Mouse (Mus musculus): Measurements from ENCODE around the gene Tmem145. TPM values are rescaled to one million over a fixed set of nuclear protein-coding genes. Genes with fewer than 3 reads are reported as not detected.
A peak's percentile ranks its signal among the peaks of the same experiment; 100 is the strongest.

Gene Tmem145
- polyA plus RNA-seq, 1 experiment from 2014 or later = 98.1 TPM

DNA sequence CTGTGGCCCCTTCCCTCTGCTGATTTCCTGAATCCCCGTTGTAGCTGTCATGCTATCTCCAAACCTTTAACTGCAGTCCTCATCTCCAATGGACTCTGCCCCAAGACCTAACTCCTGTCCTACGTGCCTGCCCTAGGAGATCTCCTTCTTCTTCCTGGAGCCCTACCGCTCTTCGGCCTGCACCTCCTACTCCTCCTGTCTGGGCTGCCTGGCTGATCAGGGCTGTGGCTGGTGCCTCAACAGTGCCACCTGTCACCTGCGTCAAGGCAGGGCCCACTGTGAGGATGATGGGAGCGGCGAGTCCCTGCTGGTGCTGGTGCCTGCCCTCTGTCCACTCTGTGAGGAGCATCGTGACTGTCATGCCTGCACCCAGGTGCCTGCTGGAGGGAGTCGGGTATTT lies 33.4 kb downstream of the Tmem145 start:
- Histone ChIP-seq H3K4me3 (replicated peaks) (no peak overlapping the region), H3K4me1 (no peaks in the 10 kb centered on the region), H3K27ac (replicated peaks) (no peak overlapping the region), H3K9me3 (replicated peaks) (no peaks in the 10 kb centered on the region), H3K27me3 (replicated peaks) (no peaks in the 10 kb centered on the region), H3K9ac (replicated peaks) (no peak overlapping the region), H3K4me2 (no peak overlapping the region), H3K36me3 (peaks cover 86% of the 10 kb centered on the region)
- no peak for ATAC-seq (ENCODE audit: low FRiP score)
- 88% methylated on average over 9 of the region's 9 CpGs for WGBS

DNA sequence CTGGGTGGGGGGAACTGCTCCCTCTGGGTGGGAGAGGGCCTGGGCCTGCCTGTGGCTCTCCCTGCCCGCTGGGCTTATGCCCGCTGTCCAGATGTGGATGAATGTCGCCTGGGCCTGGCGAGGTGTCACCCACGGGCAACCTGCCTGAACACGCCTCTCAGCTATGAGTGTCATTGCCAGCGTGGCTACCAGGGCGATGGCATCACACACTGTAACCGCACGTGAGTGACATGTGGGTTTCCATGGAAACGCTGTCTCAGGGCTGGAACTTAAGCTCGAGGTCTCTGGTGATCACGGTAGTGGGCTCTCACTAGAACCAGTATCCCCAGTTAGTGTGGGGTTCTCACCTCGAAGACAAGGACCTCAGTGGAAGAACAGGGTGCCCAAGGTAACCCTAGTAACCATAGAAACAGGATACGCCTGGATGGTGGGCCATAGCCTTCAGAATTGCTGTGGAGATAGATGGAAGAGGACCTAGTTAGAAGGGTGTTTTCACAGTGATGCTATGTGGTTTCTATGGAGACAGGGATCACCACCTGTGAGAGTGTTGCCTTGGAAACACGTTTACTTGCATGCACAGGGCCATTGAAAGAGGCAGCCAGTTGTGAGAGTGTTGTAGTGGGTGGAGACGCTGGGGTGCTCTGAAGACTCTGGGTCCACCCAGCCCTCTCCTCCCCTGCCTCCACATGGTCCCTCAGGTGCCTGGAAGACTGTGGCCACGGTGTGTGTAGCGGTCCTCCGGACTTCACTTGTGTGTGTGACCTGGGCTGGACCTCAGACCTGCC lies 35.3 kb downstream of the Tmem145 start:
- Histone ChIP-seq H3K4me3 (replicated peaks) (no peak overlapping the region), H3K27ac (replicated peaks) (no peak overlapping the region), H3K9ac (replicated peaks) (0 out of 2 replicates have a peak overlapping the region, but pooled peaks have one; percentile 1), H3K9me3 (replicated peaks) (no peaks in the 10 kb centered on the region), H3K36me3 (peaks cover 82% of the 10 kb centered on the region), H3K4me2 (no peak overlapping the region), H3K27me3 (replicated peaks) (no peaks in the 10 kb centered on the region), H3K4me1 (no peaks in the 10 kb centered on the region)
- ATAC-seq (ENCODE audit: low FRiP score) = peak; percentile 53; the same call in 1 of the 2 replicates
- 74% methylated on average over 20 of the region's 20 CpGs for WGBS

DNA sequence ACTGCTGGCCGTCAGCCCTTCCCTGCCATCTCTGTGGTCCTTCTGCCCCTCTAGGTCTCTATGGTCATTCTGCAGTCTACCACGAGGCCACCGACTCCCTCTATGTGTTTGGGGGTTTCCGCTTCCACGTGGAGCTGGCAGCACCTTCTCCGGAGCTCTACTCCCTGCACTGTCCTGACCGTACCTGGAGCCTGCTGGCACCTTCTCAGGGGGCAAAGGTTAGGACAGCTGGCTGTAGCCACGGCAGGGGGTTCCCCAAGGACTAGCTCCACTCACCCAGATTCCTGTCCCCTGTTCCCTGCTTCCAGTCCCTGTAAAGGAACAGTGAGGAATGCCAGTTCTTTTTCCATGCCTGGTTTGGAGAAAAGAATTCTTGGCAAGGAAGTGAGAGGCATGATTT lies 43.0 kb downstream of the Tmem145 start:
- Histone ChIP-seq H3K27ac (replicated peaks) (no peak overlapping the region), H3K4me1 (no peaks in the 10 kb centered on the region), H3K9me3 (replicated peaks) (no peaks in the 10 kb centered on the region), H3K27me3 (replicated peaks) (no peaks in the 10 kb centered on the region), H3K4me3 (replicated peaks) (no peak overlapping the region), H3K9ac (replicated peaks) (no peak overlapping the region), H3K36me3 (peaks cover 94% of the 10 kb centered on the region), H3K4me2 (no peak overlapping the region)
- WGBS = 86% methylated on average over 8 of the region's 8 CpGs
- no peak for ATAC-seq (ENCODE audit: low FRiP score)

DNA sequence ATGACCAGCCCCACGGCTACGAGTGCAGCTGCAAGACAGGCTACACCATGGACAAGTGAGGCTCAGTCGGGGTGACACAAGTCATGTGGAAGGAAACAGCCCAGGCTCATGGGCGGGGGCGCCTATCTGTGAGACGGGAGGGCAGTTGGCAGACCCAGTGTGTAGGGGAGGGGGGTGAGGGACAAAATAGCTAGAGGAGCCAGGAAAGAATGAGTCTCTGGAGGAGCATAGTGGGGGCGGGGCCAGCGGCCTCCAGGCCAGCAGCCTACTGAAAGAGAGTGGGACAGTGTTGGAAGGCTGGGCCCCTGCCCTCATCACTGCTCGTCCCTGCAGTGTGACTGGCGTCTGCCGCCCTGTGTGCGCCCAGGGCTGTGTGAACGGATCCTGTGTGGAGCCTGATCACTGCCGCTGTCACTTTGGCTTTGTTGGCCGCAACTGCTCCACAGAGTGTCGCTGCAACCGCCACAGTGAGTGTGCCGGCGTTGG lies 52.9 kb downstream of the Tmem145 start:
- Histone ChIP-seq H3K4me2 (peak overlapping the region; percentile 15; the same call in 1 of the 2 replicates), H3K4me1 (peaks cover 6% of the 10 kb centered on the region; the same call in 1 of the 2 replicates), H3K36me3 (peaks cover 73% of the 10 kb centered on the region), H3K27ac (replicated peaks) (0 out of 2 replicates have a peak overlapping the region, but pooled peaks have one; percentile 7), H3K9me3 (replicated peaks) (no peaks in the 10 kb centered on the region), H3K4me3 (replicated peaks) (no peak overlapping the region), H3K9ac (replicated peaks) (no peak overlapping the region), H3K27me3 (replicated peaks) (no peaks in the 10 kb centered on the region)
- peak; percentile 72 for ATAC-seq (ENCODE audit: low FRiP score)
- 36% methylated on average over 19 of the region's 19 CpGs for WGBS

DNA sequence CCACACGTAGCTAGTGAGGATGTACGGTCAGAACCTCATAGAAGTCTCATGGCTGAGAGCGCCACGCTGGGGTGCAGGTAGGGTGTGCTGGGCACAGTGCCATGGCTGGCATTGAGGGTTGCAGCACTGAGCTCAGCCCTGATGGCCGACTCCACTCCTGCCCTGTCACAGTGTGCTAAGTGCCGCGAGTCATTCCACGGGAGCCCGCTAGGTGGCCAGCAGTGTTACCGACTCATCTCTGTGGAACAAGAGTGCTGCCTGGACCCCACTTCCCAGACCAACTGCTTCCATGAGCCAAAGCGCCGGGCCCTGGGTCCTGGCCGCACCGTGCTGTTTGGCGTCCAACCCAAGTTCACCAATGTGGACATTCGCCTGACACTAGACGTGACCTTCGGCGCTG lies 57.2 kb downstream of the Tmem145 start:
- H3K9me3 ChIP-seq (replicated peaks) = no peaks in the 10 kb centered on the region
- no peak for ATAC-seq (ENCODE audit: low FRiP score)
- no peak overlapping the region for H3K9ac ChIP-seq (replicated peaks)
- H3K4me1 ChIP-seq = peaks cover 32% of the 10 kb centered on the region
- H3K4me3 ChIP-seq (replicated peaks) = no peak overlapping the region
- peaks cover 13% of the 10 kb centered on the region for H3K27me3 ChIP-seq (replicated peaks)
- H3K27ac ChIP-seq (replicated peaks) = no peak overlapping the region
- 86% methylated on average over 19 of the region's 19 CpGs for WGBS
- peaks cover 52% of the 10 kb centered on the region for H3K36me3 ChIP-seq
- H3K4me2 ChIP-seq = no peak overlapping the region

DNA sequence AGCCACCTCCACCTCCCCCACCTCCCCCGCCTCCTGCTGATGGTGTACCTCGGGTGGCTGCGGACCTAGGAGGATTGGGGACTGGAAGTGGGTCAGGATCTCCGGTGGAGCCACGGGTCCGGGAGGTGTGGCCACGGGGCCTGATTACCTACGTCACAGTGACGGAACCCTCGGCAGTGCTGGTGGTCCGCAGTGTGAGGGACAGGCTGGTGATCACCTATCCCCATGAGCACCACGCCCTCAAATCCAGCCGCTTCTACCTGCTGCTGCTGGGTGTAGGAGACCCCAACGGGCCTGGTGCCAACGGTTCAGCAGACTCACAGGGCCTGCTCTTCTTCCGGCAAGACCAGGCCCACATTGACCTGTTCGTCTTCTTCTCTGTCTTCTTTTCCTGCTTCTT lies 57.7 kb downstream of the Tmem145 start:
- 95% methylated on average over 17 of the region's 17 CpGs for WGBS
- H3K9ac ChIP-seq (replicated peaks) = no peak overlapping the region
- peaks cover 16% of the 10 kb centered on the region for H3K27me3 ChIP-seq (replicated peaks)
- H3K36me3 ChIP-seq = peaks cover 50% of the 10 kb centered on the region
- H3K4me2 ChIP-seq = no peak overlapping the region
- no peak for ATAC-seq (ENCODE audit: low FRiP score)
- H3K4me1 ChIP-seq = peaks cover 33% of the 10 kb centered on the region
- no peak overlapping the region for H3K4me3 ChIP-seq (replicated peaks)
- no peaks in the 10 kb centered on the region for H3K9me3 ChIP-seq (replicated peaks)
- H3K27ac ChIP-seq (replicated peaks) = no peak overlapping the region

Other genes with a start within 250 kb of the Tmem145 start
- gene Grik5, start 233.8 kb upstream of the Tmem145 start, polyA plus RNA-seq (2015; fragmentation: Nextera tagmentation; extraction: Ambion mirVana) = 14.9 and 17.8 TPM in 2 replicates
- 31.6 TPM in 2 replicates for gene Zfp574, start 233.5 kb upstream of the Tmem145 start, polyA plus RNA-seq (2015; fragmentation: Nextera tagmentation; extraction: Ambion mirVana)
- gene Pou2f2, start 126.4 kb upstream of the Tmem145 start, polyA plus RNA-seq (2015; fragmentation: Nextera tagmentation; extraction: Ambion mirVana) = 19.5 and 24.1 TPM in 2 replicates
- 16.7 and 17.7 TPM in 2 replicates for gene Dedd2, start 85.5 kb upstream of the Tmem145 start, polyA plus RNA-seq (2015; fragmentation: Nextera tagmentation; extraction: Ambion mirVana)
- 1.7 and 2.3 TPM in 2 replicates for gene Zfp526, start 84.7 kb upstream of the Tmem145 start, polyA plus RNA-seq (2015; fragmentation: Nextera tagmentation; extraction: Ambion mirVana)
- 16.0 and 16.3 TPM in 2 replicates for gene Gsk3a, start 68.3 kb upstream of the Tmem145 start, polyA plus RNA-seq (2015; fragmentation: Nextera tagmentation; extraction: Ambion mirVana)
- gene Erf, start 55.3 kb upstream of the Tmem145 start, polyA plus RNA-seq (2015; fragmentation: Nextera tagmentation; extraction: Ambion mirVana) = 3.7 and 6.5 TPM in 2 replicates
- 33.3 and 37.2 TPM in 2 replicates for gene Cic, start 38.4 kb upstream of the Tmem145 start, polyA plus RNA-seq (2015; fragmentation: Nextera tagmentation; extraction: Ambion mirVana)
- gene Pafah1b3, start 8.1 kb upstream of the Tmem145 start, polyA plus RNA-seq (2015; fragmentation: Nextera tagmentation; extraction: Ambion mirVana) = 458 and 569 TPM in 2 replicates
- gene Prr19, start 4.7 kb upstream of the Tmem145 start, polyA plus RNA-seq (2015; fragmentation: Nextera tagmentation; extraction: Ambion mirVana) = 3.0 and 3.5 TPM in 2 replicates
- 19.3 and 22.7 TPM in 2 replicates for gene Megf8, start 11.1 kb downstream of the Tmem145 start, polyA plus RNA-seq (2015; fragmentation: Nextera tagmentation; extraction: Ambion mirVana)
- gene Cnfn, start 63.6 kb downstream of the Tmem145 start, polyA plus RNA-seq (2015; fragmentation: Nextera tagmentation; extraction: Ambion mirVana) = 0.54 and 2.3 TPM in 2 replicates
- 12.1 and 12.5 TPM in 2 replicates for gene Lipe, start 92.6 kb downstream of the Tmem145 start, polyA plus RNA-seq (2015; fragmentation: Nextera tagmentation; extraction: Ambion mirVana)
- 1.3 and 1.6 TPM in 2 replicates for gene Cxcl17, start 106.8 kb downstream of the Tmem145 start, polyA plus RNA-seq (2015; fragmentation: Nextera tagmentation; extraction: Ambion mirVana)
- gene Ceacam1, start 171.5 kb downstream of the Tmem145 start, polyA plus RNA-seq (2015; fragmentation: Nextera tagmentation; extraction: Ambion mirVana) = 1.1 and 3.4 TPM in 2 replicates
- 0.08 and 0.19 TPM in 2 replicates for gene Ceacam2, start 233.8 kb downstream of the Tmem145 start, polyA plus RNA-seq (2015; fragmentation: Nextera tagmentation; extraction: Ambion mirVana)